Mouse (Mus musculus): ENCODE results near the gene Ubxn2a. TPM values are rescaled to one million over a fixed set of nuclear protein-coding genes. Genes with fewer than 3 reads are reported as not detected.
"Not testable (repeated sequence)": the region's sequence is repeated elsewhere in the genome, so short reads cannot be mapped to it uniquely, and the experiment has no call there.

Gene Ubxn2a
- polyA plus RNA-seq, 1 experiment, result 18.0 TPM

DNA sequence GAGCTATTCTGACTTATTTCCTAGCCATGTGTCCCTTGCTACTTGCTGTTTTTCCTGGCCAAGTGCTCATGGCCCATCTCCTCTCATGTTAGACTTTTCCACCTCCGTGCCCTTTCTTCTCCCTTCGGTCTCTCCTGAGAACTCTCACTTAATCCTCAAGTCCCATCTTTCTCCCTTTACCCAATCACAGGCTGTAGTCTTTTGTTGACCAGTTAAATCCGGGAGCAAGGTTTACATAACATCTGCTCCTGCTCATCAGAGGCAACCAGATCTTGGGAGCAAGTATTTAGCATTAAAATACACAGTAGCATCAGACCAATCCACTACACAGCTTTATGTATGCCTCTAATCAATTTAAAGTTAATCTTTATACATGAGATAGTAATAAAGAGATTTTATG is 6.9 kb upstream of the Ubxn2a start:
- H3K27ac ChIP-seq (ENCODE audit: insufficient read depth, low read length), result no peak overlapping the region

DNA sequence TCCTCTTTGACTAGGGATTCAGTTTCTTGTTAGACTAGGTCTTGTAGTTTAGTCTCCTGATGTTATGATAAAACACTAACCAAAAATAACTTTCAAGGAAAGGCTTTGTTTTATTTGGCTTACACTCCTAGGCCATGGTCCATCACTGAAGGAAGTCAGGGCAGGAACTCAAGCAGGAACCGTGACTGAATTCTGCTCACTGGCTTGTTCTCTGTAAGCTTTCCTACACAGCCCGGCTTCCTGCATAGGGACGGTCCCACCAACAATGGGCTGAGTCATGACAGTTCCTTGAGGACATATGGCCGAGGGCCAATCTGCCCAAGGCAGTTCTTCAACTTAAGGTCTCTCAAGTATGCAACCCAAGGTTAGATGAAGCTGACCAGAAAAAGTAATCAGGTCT is 4.2 kb upstream of the Ubxn2a start:
- no peak overlapping the region for H3K4me3 ChIP-seq (ENCODE audit: insufficient read depth, low read length)
- TF ChIP-seq POLR2A (IDR thresholded peaks at IDR 0.05; ENCODE audit: low read depth, low read length) (no peak), CTCF (IDR thresholded peaks at IDR 0.05; ENCODE audit: borderline replicate concordance, insufficient read depth, low read length) (no peak)
- no peak overlapping the region for H3K27ac ChIP-seq (ENCODE audit: insufficient read depth, low read length)
- H3K4me1 ChIP-seq (ENCODE audit: control insufficient read depth, insufficient read depth, low read length), result no peaks in the 10 kb centered on the region

More for the DNA sequence above, 6.9 kb upstream of the Ubxn2a start:
- no peak overlapping the region for H3K4me3 ChIP-seq (ENCODE audit: insufficient read depth, low read length)
- H3K4me1 ChIP-seq (ENCODE audit: control insufficient read depth, insufficient read depth, low read length), result no peaks in the 10 kb centered on the region
- TF ChIP-seq POLR2A (IDR thresholded peaks at IDR 0.05; ENCODE audit: low read depth, low read length) (no peak), CTCF (IDR thresholded peaks at IDR 0.05; ENCODE audit: borderline replicate concordance, insufficient read depth, low read length) (no peak)

DNA sequence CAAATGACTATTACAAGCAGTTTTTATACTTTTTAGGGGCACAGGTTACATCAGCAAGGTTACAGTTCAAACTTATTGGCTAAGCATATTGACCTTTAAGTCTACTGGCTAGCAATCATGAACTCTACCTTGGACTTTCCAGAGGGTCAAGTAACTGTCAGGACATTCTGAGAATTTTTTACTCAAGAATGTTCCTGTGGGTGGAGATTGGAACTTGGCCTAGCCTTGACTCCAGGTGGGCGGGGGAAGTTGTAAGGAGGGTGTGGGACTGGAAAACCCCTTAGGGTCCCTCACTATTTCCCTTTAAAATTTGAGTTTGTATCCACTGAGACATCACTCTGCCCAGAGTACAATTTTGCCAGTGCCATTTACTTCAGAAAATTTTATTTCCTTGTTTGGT is 3.0 kb upstream of the Ubxn2a start:
- not testable (repeated sequence) for H3K4me1 ChIP-seq (ENCODE audit: control insufficient read depth, insufficient read depth, low read length); H3K4me3 ChIP-seq (ENCODE audit: insufficient read depth, low read length)

DNA sequence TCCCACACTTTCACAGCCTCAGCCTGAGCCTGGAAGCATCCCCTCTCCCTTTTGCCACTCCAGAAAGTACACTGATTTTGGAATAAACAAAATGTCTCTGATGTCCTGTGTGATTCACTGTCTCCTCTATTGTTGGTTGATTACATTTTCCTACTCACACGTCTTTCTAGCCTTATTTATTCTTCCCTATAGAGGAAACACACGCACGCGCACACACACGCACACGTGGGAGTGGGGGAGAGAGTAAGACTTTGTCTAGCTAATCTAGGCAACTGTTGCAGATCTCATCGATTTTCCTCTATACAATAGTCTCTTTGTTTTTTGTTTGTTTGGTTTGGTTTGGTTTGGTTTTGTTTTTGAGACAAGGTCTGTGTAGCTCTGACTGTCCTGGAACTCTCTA is 886 bp upstream of the Ubxn2a start:
- no peak overlapping the region for H3K4me3 ChIP-seq (ENCODE audit: insufficient read depth, low read length)
- no peaks in the 10 kb centered on the region for H3K4me1 ChIP-seq (ENCODE audit: control insufficient read depth, insufficient read depth, low read length)
- TF ChIP-seq CTCF (IDR thresholded peaks at IDR 0.05; ENCODE audit: borderline replicate concordance, insufficient read depth, low read length), result no peak
- no peak for TF ChIP-seq POLR2A (IDR thresholded peaks at IDR 0.05; ENCODE audit: low read depth, low read length)

More for the DNA sequence above, 3.0 kb upstream of the Ubxn2a start:
- not testable (repeated sequence) for H3K27ac ChIP-seq (ENCODE audit: insufficient read depth, low read length)

GRCm38 (mm10) chr12:4906476-4906875 is 1.0 kb downstream of the Ubxn2a start:
- H3K27ac ChIP-seq (ENCODE audit: insufficient read depth, low read length), result no peak overlapping the region
- H3K4me3 ChIP-seq (ENCODE audit: insufficient read depth, low read length), result peak overlapping the region; percentile 72
- no peak for TF ChIP-seq POLR2A (IDR thresholded peaks at IDR 0.05; ENCODE audit: low read depth, low read length)
- TF ChIP-seq CTCF (IDR thresholded peaks at IDR 0.05; ENCODE audit: borderline replicate concordance, insufficient read depth, low read length), result no peak
- H3K4me1 ChIP-seq (ENCODE audit: control insufficient read depth, insufficient read depth, low read length), result no peaks in the 10 kb centered on the region

More for the DNA sequence above, 886 bp upstream of the Ubxn2a start:
- H3K27ac ChIP-seq (ENCODE audit: insufficient read depth, low read length), result no peak overlapping the region

- no peak overlapping the region for H3K4me3 ChIP-seq (ENCODE audit: insufficient read depth, low read length)
- no peak for TF ChIP-seq CTCF (IDR thresholded peaks at IDR 0.05; ENCODE audit: borderline replicate concordance, insufficient read depth, low read length)
- TF ChIP-seq POLR2A (IDR thresholded peaks at IDR 0.05; ENCODE audit: low read depth, low read length), result no peak
- no peaks in the 10 kb centered on the region for H3K4me1 ChIP-seq (ENCODE audit: control insufficient read depth, insufficient read depth, low read length)
- H3K27ac ChIP-seq (ENCODE audit: insufficient read depth, low read length), result no peak overlapping the region
These were observed 1.6 kb downstream of the Ubxn2a start for GRCm38 (mm10) chr12:4905946-4906345.

GRCm38 (mm10) chr12:4898024-4898423 is 9.5 kb downstream of the Ubxn2a start:
- H3K4me1 ChIP-seq (ENCODE audit: control insufficient read depth, insufficient read depth, low read length), result no peaks in the 10 kb centered on the region
- no peak overlapping the region for H3K4me3 ChIP-seq (ENCODE audit: insufficient read depth, low read length)
- H3K27ac ChIP-seq (ENCODE audit: insufficient read depth, low read length), result no peak overlapping the region
- TF ChIP-seq CTCF (IDR thresholded peaks at IDR 0.05; ENCODE audit: borderline replicate concordance, insufficient read depth, low read length), result no peak
- TF ChIP-seq POLR2A (IDR thresholded peaks at IDR 0.05; ENCODE audit: low read depth, low read length), result no peak

GRCm38 (mm10) chr12:4889891-4890290 is 17.6 kb downstream of the Ubxn2a start:
- no peak overlapping the region for H3K4me3 ChIP-seq (ENCODE audit: insufficient read depth, low read length)
- TF ChIP-seq CTCF (IDR thresholded peaks at IDR 0.05; ENCODE audit: borderline replicate concordance, insufficient read depth, low read length) (no peak), POLR2A (IDR thresholded peaks at IDR 0.05; ENCODE audit: low read depth, low read length) (no peak)
- no peaks in the 10 kb centered on the region for H3K4me1 ChIP-seq (ENCODE audit: control insufficient read depth, insufficient read depth, low read length)
- no peak overlapping the region for H3K27ac ChIP-seq (ENCODE audit: insufficient read depth, low read length)

- Histone ChIP-seq H3K4me3 (ENCODE audit: insufficient read depth, low read length) (no peak overlapping the region), H3K27ac (ENCODE audit: insufficient read depth, low read length) (no peak overlapping the region), H3K4me1 (ENCODE audit: control insufficient read depth, insufficient read depth, low read length) (no peaks in the 10 kb centered on the region)
- TF ChIP-seq CTCF (IDR thresholded peaks at IDR 0.05; ENCODE audit: borderline replicate concordance, insufficient read depth, low read length) (no peak), POLR2A (IDR thresholded peaks at IDR 0.05; ENCODE audit: low read depth, low read length) (no peak)
These were observed 18.3 kb downstream of the Ubxn2a start for GRCm38 (mm10) chr12:4889251-4889650.

- TF ChIP-seq CTCF (IDR thresholded peaks at IDR 0.05; ENCODE audit: borderline replicate concordance, insufficient read depth, low read length) (no peak), POLR2A (IDR thresholded peaks at IDR 0.05; ENCODE audit: low read depth, low read length) (no peak)
- Histone ChIP-seq H3K4me3 (ENCODE audit: insufficient read depth, low read length) (no peak overlapping the region), H3K4me1 (ENCODE audit: control insufficient read depth, insufficient read depth, low read length) (no peaks in the 10 kb centered on the region)
These were observed 18.8 kb downstream of the Ubxn2a start for GRCm38 (mm10) chr12:4888739-4889138.

GRCm38 (mm10) chr12:4886581-4886980 is 20.9 kb downstream of the Ubxn2a start:
- not testable (repeated sequence) for H3K4me3 ChIP-seq (ENCODE audit: insufficient read depth, low read length); H3K4me1 ChIP-seq (ENCODE audit: control insufficient read depth, insufficient read depth, low read length); H3K27ac ChIP-seq (ENCODE audit: insufficient read depth, low read length)

More at GRCm38 (mm10) chr12:4888739-4889138, 18.8 kb downstream of the Ubxn2a start:
- no peak overlapping the region for H3K27ac ChIP-seq (ENCODE audit: insufficient read depth, low read length)
